ENCODE assay signal across 8 mouse cellular contexts in genomic region chr7:73557671-73558265, GRCm38 (mm10). TPM values are rescaled to one million over a fixed set of nuclear protein-coding genes. Genes with fewer than 3 reads are reported as not detected.
A peak's percentile ranks its signal among the peaks of the same experiment; 100 is the strongest.
DNase-seq lines count a peak whose midpoint lies in the region; ATAC-seq and TF ChIP-seq lines count a peak whose summit lies in the region.

No protein-coding gene starts in this region.

- no peak for TF ChIP-seq POLR2A in ES-Bruce4 (IDR thresholded peaks at IDR 0.05; ENCODE audit: insufficient read depth, low read length)

- TF ChIP-seq CTCF in ES-Bruce4 (IDR thresholded peaks at IDR 0.05; ENCODE audit: low read depth, low read length), result no peak

- peak overlapping the region; percentile 95 for H3K27ac ChIP-seq in ES-Bruce4 (ENCODE audit: insufficient read depth, low read length)
- peak overlapping the region; percentile 100 for H3K27ac ChIP-seq in embryonic facial prominence, embryonic 13.5 days
- H3K27ac ChIP-seq in midbrain, embryonic 11.5 days (ENCODE audit: low read depth, low read length), result peak overlapping the region; percentile 99
- peak overlapping the region; percentile 99 for H3K27ac ChIP-seq in stomach, embryonic 15.5 days

- no peak; the same call in 1 of the 2 replicates for ATAC-seq in embryonic facial prominence, embryonic 13.5 days (ENCODE audit: insufficient number of reproducible peaks, insufficient read depth, low FRiP score, low TSS enrichment, low read depth)
- ATAC-seq in midbrain, embryonic 11.5 days (ENCODE audit: low FRiP score), result no peak; the same call in 1 of the 2 replicates
- ATAC-seq in stomach, embryonic 15.5 days (ENCODE audit: insufficient read depth, low FRiP score, low read depth), result no peak
- ATAC-seq in inflammation-experienced regulatory T-cells, adult 6 months, result no peak

- H3K4me2 ChIP-seq in embryonic facial prominence, embryonic 13.5 days, result 0 out of 2 replicates have a peak overlapping the region, but pooled peaks have one; percentile 9
- H3K4me2 ChIP-seq in midbrain, embryonic 11.5 days, result peak overlapping the region; percentile 2; the same call in 1 of the 2 replicates
- H3K4me2 ChIP-seq in stomach, embryonic 15.5 days, result no peak overlapping the region

- TF ChIP-seq EP300 in ES-Bruce4 (IDR thresholded peaks at IDR 0.05; ENCODE audit: insufficient read depth, low read depth, low read length), result no peak

- WGBS in embryonic facial prominence, embryonic 13.5 days, result under 1% methylated on average over 69 of the region's 80 CpGs
- under 1% methylated on average over 69 of the region's 80 CpGs for WGBS in midbrain, embryonic 11.5 days
- 0% methylated on average over 78 of the region's 80 CpGs for WGBS in stomach, embryonic 15.5 days

- H3K4me1 ChIP-seq in ES-Bruce4 (ENCODE audit: control insufficient read depth, insufficient read depth, low read length), result no peaks in the 10 kb centered on the region
- peaks cover 8% of the 10 kb centered on the region for H3K4me1 ChIP-seq in embryonic facial prominence, embryonic 13.5 days
- H3K4me1 ChIP-seq in midbrain, embryonic 11.5 days (ENCODE audit: control insufficient read depth, insufficient read depth, low read length), result peaks cover 3% of the 10 kb centered on the region; the same call in 1 of the 2 replicates
- H3K4me1 ChIP-seq in stomach, embryonic 15.5 days, result peaks cover 7% of the 10 kb centered on the region

- peak overlapping the region; percentile 99 for H3K9ac ChIP-seq in ES-Bruce4 (ENCODE audit: low read depth, poor library complexity, severe bottlenecking)
- peak overlapping the region; percentile 100 for H3K9ac ChIP-seq in embryonic facial prominence, embryonic 13.5 days
- H3K9ac ChIP-seq in midbrain, embryonic 11.5 days (ENCODE audit: low read length), result peak overlapping the region; percentile 100
- peak overlapping the region; percentile 100 for H3K9ac ChIP-seq in stomach, embryonic 15.5 days

- H3K4me3 ChIP-seq in ES-Bruce4 (ENCODE audit: low read depth, low read length), result peak overlapping the region; percentile 86
- H3K4me3 ChIP-seq in embryonic facial prominence, embryonic 13.5 days, result peak overlapping the region; percentile 90
- peak overlapping the region; percentile 100 for H3K4me3 ChIP-seq in midbrain, embryonic 11.5 days (ENCODE audit: low read depth, low read length)
- H3K4me3 ChIP-seq in stomach, embryonic 15.5 days (replicated peaks), result peak overlapping the region; percentile 97

- no peaks in the 10 kb centered on the region for H3K27me3 ChIP-seq in ES-Bruce4 (ENCODE audit: control insufficient read depth, insufficient read depth, low read length, poor library complexity, severe bottlenecking)
- no peaks in the 10 kb centered on the region for H3K27me3 ChIP-seq in embryonic facial prominence, embryonic 13.5 days
- H3K27me3 ChIP-seq in midbrain, embryonic 11.5 days (ENCODE audit: control insufficient read depth, insufficient read depth, low read length), result no peaks in the 10 kb centered on the region
- H3K27me3 ChIP-seq in stomach, embryonic 15.5 days (replicated peaks), result no peaks in the 10 kb centered on the region

- H3K36me3 ChIP-seq in ES-Bruce4 (ENCODE audit: control insufficient read depth, insufficient read depth, low read length, poor library complexity, severe bottlenecking), result peaks cover 12% of the 10 kb centered on the region
- no peaks in the 10 kb centered on the region for H3K36me3 ChIP-seq in embryonic facial prominence, embryonic 13.5 days
- no peaks in the 10 kb centered on the region; the same call in 1 of the 2 replicates for H3K36me3 ChIP-seq in midbrain, embryonic 11.5 days (ENCODE audit: control insufficient read depth, insufficient read depth, low read length)
- H3K36me3 ChIP-seq in stomach, embryonic 15.5 days, result no peaks in the 10 kb centered on the region

- DNase-seq in adrenal gland, adult 2 months, result peak; percentile 91
- peak; percentile 57 to 58 for DNase-seq in heart, postnatal 14 days
- peak; percentile 54 to 57 for DNase-seq in layer of hippocampus, postnatal 36 days
- DNase-seq in midbrain, embryonic 11.5 days (ENCODE audit: low spot score, missing footprints), result no peak

- H3K9me3 ChIP-seq in ES-Bruce4 (replicated peaks; ENCODE audit: control insufficient read depth, insufficient read depth, low read length, poor library complexity, severe bottlenecking), result no peaks in the 10 kb centered on the region
- H3K9me3 ChIP-seq in embryonic facial prominence, embryonic 13.5 days, result no peaks in the 10 kb centered on the region
- H3K9me3 ChIP-seq in midbrain, embryonic 11.5 days (ENCODE audit: control insufficient read depth, low read length), result no peaks in the 10 kb centered on the region
- no peaks in the 10 kb centered on the region for H3K9me3 ChIP-seq in stomach, embryonic 15.5 days

- intact Hi-C loops in heart, postnatal 14 days (cut with DNase I), result loop anchor here (1.0 to 2.0 kb wide), 3 partner anchors 19 to 61 kb away; no protein-coding TSS in a partner anchor

RNA-seq across cellular contexts. Expression of gene Chd2, which starts 16.1 kb away (rescaled TPM):
- 103 and 104 TPM in 2 replicates for polyA plus RNA-seq in ES-Bruce4 (2011; ENCODE audit: insufficient read depth, insufficient read length, low read depth, missing spikeins)
- total RNA-seq in adrenal gland, adult 2 months (2021), result 10 to 100 TPM; 28.3 to 45.9 TPM
- polyA plus RNA-seq in adrenal gland, adult 2 months (2012; rRNA removed), result 11.1 and 12.9 TPM in 2 replicates
- 62.3 and 65.6 TPM in 2 replicates for polyA plus RNA-seq in embryonic facial prominence, embryonic 13.5 days (2015; fragmentation: Nextera tagmentation; extraction: Ambion mirVana)
- total RNA-seq in heart, postnatal 14 days (2021), result 10 to 100 TPM; 46.4 to 56.0 TPM
- 10 to 100 TPM; 46.4 to 61.7 TPM for total RNA-seq in layer of hippocampus, postnatal 36 days (2021)
- 41.7 and 42.6 TPM in 2 replicates for polyA plus RNA-seq in midbrain, embryonic 11.5 days (2014; fragmentation: Nextera tagmentation; extraction: Ambion mirVana)
- polyA plus RNA-seq in stomach, embryonic 15.5 days (2015; fragmentation: Nextera tagmentation; extraction: Ambion mirVana), result 43.3 and 48.8 TPM in 2 replicates
- polyA plus RNA-seq in inflammation-experienced regulatory T-cells, adult 6 months (2017; shearing (Covaris generic)), result 100 to 1,000 TPM; 120 to 258 (median 210) TPM
